In genomic region chr11:61059691-61060457, GRCm38 (mm10) we compare ENCODE assay signal across 13 mouse cellular contexts. TPM values are rescaled to one million over a fixed set of nuclear protein-coding genes. Genes with fewer than 3 reads are reported as not detected.
A peak's percentile ranks its signal among the peaks of the same experiment; 100 is the strongest.
DNase-seq lines count a peak whose midpoint lies in the region; ATAC-seq and TF ChIP-seq lines count a peak whose summit lies in the region.
"Had no signal": no experiment of that assay in that cellular context is flagged by ENCODE, and none has a peak within 500 bp of the region (broad histone marks: within the 10 kb centered on the region; RNA-seq: fewer than 3 reads in every experiment).

No protein-coding gene starts in this region.

- peak; percentile 70 for DNase-seq in gastrocnemius, postnatal 25 days
- DNase-seq in gastrocnemius, postnatal 14 days: no peak
- DNase-seq in CH12.LX (ENCODE audit: extremely low read depth): peak; percentile 52
- peak; percentile 64 to 67 for DNase-seq in cerebellum, adult 18-20 months
- no peak for DNase-seq in thymus, postnatal 0 days (ENCODE audit: low spot score)
- no peak for DNase-seq in spleen, adult 12 weeks (ENCODE audit: low spot score)
- no peak for DNase-seq in lung, postnatal 10 days

- no peak for TF ChIP-seq CTCF in CH12.LX (conservative IDR thresholded peaks at IDR 0.05 in 1 of 2, IDR thresholded peaks at IDR 0.05 in 1 of 2; ENCODE audit: low read depth in 2 of 2, low read length in 2 of 2)

- peak; percentile 72 for ATAC-seq in heart, embryonic 14.5 days (ENCODE audit: insufficient number of reproducible peaks, insufficient read depth, low FRiP score, low read depth)

- H3K4me1 ChIP-seq in CH12.LX (ENCODE audit: control insufficient read depth in 1 of 2, insufficient read depth in 2 of 2): peaks cover 4 to 31% of the 10 kb centered on the region in 2 experiments; a peak in 2 of 4 replicates
- H3K4me1 ChIP-seq in heart, embryonic 14.5 days (ENCODE audit: control insufficient read depth in 2 of 2, insufficient read depth in 2 of 2, low read length in 2 of 2): peaks cover 18 to 28% of the 10 kb centered on the region in 2 experiments
- H3K4me1 ChIP-seq: hindbrain, embryonic 10.5 days; limb, embryonic 13.5 days had no signal

- intact Hi-C loops in gastrocnemius, postnatal 14 days (cut with DNase I; ENCODE audit: low total_unique reads): no loop called here

- H3K4me3 ChIP-seq in CH12.LX (replicated peaks in 1 of 3; ENCODE audit: low read depth in 2 of 3, low read length in 2 of 3, poor library complexity in 1 of 3): no peak overlapping the region
- no peak overlapping the region for H3K4me3 ChIP-seq in heart, embryonic 14.5 days (ENCODE audit: control insufficient read depth in 1 of 2, insufficient read depth in 1 of 2, low read depth in 1 of 2, low read length in 2 of 2)
- H3K4me3 ChIP-seq: erythroblast, embryonic 14.5 days; hindbrain, embryonic 10.5 days; limb, embryonic 13.5 days had no signal

- dilution Hi-C loops in CH12.LX (cut with MboI; ENCODE audit: extremely low pct_ligation_motif_present, extremely low pct_unique_long_range_greater_than_20kb, low sequenced_read_pairs): no loop called here

- H3K4me2 ChIP-seq in CH12.LX (ENCODE audit: insufficient read depth, low read depth, poor library complexity, severe bottlenecking): peak overlapping the region; percentile 23; the same call in 1 of the 2 replicates
- peak overlapping the region; percentile 8; the same call in 1 of the 2 replicates for H3K4me2 ChIP-seq in heart, embryonic 14.5 days (ENCODE audit: low read length)
- H3K4me2 ChIP-seq: limb, embryonic 13.5 days had no signal

- H3K79me2 ChIP-seq in CH12.LX (replicated peaks; ENCODE audit: control insufficient read depth, extremely low read depth, insufficient read depth, poor library complexity, severe bottlenecking): no peaks in the 10 kb centered on the region

- no peak overlapping the region for H3K27ac ChIP-seq in CH12.LX (ENCODE audit: insufficient read depth, low read depth)
- peak overlapping the region; percentile 48 to 52 for H3K27ac ChIP-seq in heart, embryonic 14.5 days (replicated peaks in 1 of 2; ENCODE audit: control insufficient read depth in 1 of 2, insufficient read depth in 1 of 2, low read depth in 2 of 2, low read length in 2 of 2)
- H3K27ac ChIP-seq: hindbrain, embryonic 10.5 days; limb, embryonic 13.5 days; macrophage had no signal

- H3K27me3 ChIP-seq in CH12.LX (replicated peaks): no peaks in the 10 kb centered on the region
- no peaks in the 10 kb centered on the region for H3K27me3 ChIP-seq in heart, embryonic 14.5 days (ENCODE audit: control insufficient read depth, insufficient read depth, low read length)
- H3K27me3 ChIP-seq: limb, embryonic 13.5 days had no signal

- TF ChIP-seq POLR2A in CH12.LX (IDR thresholded peaks at IDR 0.05; ENCODE audit: low read depth, low read length): no peak

- H3K9ac ChIP-seq in CH12.LX (ENCODE audit: insufficient read depth, low read depth): no peak overlapping the region
- H3K9ac ChIP-seq in heart, embryonic 14.5 days (ENCODE audit: low read length): no peak overlapping the region
- H3K9ac ChIP-seq: limb, embryonic 13.5 days had no signal

- TF ChIP-seq EP300 in CH12.LX (IDR thresholded peaks at IDR 0.05; ENCODE audit: low read length): no peak

- no peaks in the 10 kb centered on the region for H3K9me3 ChIP-seq in CH12.LX (replicated peaks; ENCODE audit: low read length)
- no peaks in the 10 kb centered on the region for H3K9me3 ChIP-seq in heart, embryonic 14.5 days (ENCODE audit: control insufficient read depth, low read length)
- H3K9me3 ChIP-seq: hindbrain, embryonic 10.5 days; limb, embryonic 13.5 days had no signal

- WGBS in heart, embryonic 14.5 days: 21% methylated on average over 10 of the region's 10 CpGs

- TF ChIP-seq RAD21 in CH12.LX (IDR thresholded peaks at IDR 0.05; ENCODE audit: low read depth, low read length): no peak

- in situ Hi-C loops in CH12.LX (cut with MboI; ENCODE audit: low pct_ligation_motif_present, low pct_unique_long_range_greater_than_20kb, low sequenced_read_pairs): no loop called here

- H3K36me3 ChIP-seq in CH12.LX (replicated peaks in 1 of 2; ENCODE audit: control insufficient read depth in 1 of 2, insufficient read depth in 1 of 2, low read length in 1 of 2): no peaks in the 10 kb centered on the region
- no peaks in the 10 kb centered on the region for H3K36me3 ChIP-seq in heart, embryonic 14.5 days (ENCODE audit: control insufficient read depth, insufficient read depth, low read length)
- H3K36me3 ChIP-seq: hindbrain, embryonic 10.5 days; limb, embryonic 13.5 days had no signal

TF ChIP-seq in CH12.LX, 34 proteins besides CTCF, POLR2A, EP300 and RAD21:
- TF ChIP-seq SIN3A (IDR thresholded peaks at IDR 0.05; ENCODE audit: low read length) (no peak), USF2 (conservative IDR thresholded peaks at IDR 0.05; ENCODE audit: low read depth, low read length) (no peak), MAZ (IDR thresholded peaks at IDR 0.05; ENCODE audit: low read depth, low read length) (no peak), GABPA (IDR thresholded peaks at IDR 0.05; ENCODE audit: insufficient replicate concordance, low read depth, low read length) (no peak), UBTF (IDR thresholded peaks at IDR 0.05; ENCODE audit: low read depth, low read length) (no peak), TCF12 (IDR thresholded peaks at IDR 0.05; ENCODE audit: low read depth, low read length) (no peak), KAT2A (IDR thresholded peaks at IDR 0.05; ENCODE audit: insufficient replicate concordance, low read length) (no peak), HCFC1 (IDR thresholded peaks at IDR 0.05; ENCODE audit: low read depth, low read length) (no peak), POLR2AphosphoS2 (IDR thresholded peaks at IDR 0.05; ENCODE audit: low read depth, low read length) (no peak), ETS1 (conservative IDR thresholded peaks at IDR 0.05; ENCODE audit: low read depth, low read length) (peak; percentile 45; the same call in 1 of the 2 replicates), ZNF384 (IDR thresholded peaks at IDR 0.05; ENCODE audit: low read depth, low read length) (no peak), CHD1 (IDR thresholded peaks at IDR 0.05; ENCODE audit: low read depth, low read length) (no peak), ELF1 (IDR thresholded peaks at IDR 0.05; ENCODE audit: low read depth, low read length) (no peak), TBP (conservative IDR thresholded peaks at IDR 0.05; ENCODE audit: low read depth, low read length) (no peak), NELFE (IDR thresholded peaks at IDR 0.05; ENCODE audit: low read depth, low read length) (no peak), BHLHE40 (IDR thresholded peaks at IDR 0.05; ENCODE audit: low read depth, low read length) (peak; percentile 33; the same call in 1 of the 2 replicates), ZC3H11A (IDR thresholded peaks at IDR 0.05; ENCODE audit: low read depth, low read length) (no peak), RCOR1 (conservative IDR thresholded peaks at IDR 0.05; ENCODE audit: low read depth, low read length) (no peak), ZKSCAN1 (IDR thresholded peaks at IDR 0.05; ENCODE audit: borderline replicate concordance, low read depth, low read length) (no peak), PAX5 (IDR thresholded peaks at IDR 0.05; ENCODE audit: low read length) (no peak), MXI1 (IDR thresholded peaks at IDR 0.05; ENCODE audit: low read depth, low read length) (no peak), MEF2A (IDR thresholded peaks at IDR 0.05; ENCODE audit: borderline replicate concordance, low read depth, low read length) (peak; percentile 84)

RNA-seq across cellular contexts. Expression of gene Kcnj12, which starts 37.5 kb away (rescaled TPM):
- total RNA-seq in gastrocnemius, postnatal 25 days (2021): 10 to 100 TPM; 44.5 to 45.1 TPM
- 10 to 100 TPM; 37.4 to 59.8 TPM for total RNA-seq in gastrocnemius, postnatal 14 days (2021)
- total RNA-seq in CH12.LX (2012; rRNA removed) (not detected in 2 replicates), CH12.LX (2014; rRNA removed) (not detected in 2 replicates)
- polyA plus RNA-seq in CH12.LX (2012; ENCODE audit: insufficient read length, low read depth): not detected in 2 replicates
- 5.4 and 5.8 TPM in 2 replicates for polyA plus RNA-seq in heart, embryonic 14.5 days (2014; fragmentation: Nextera tagmentation; extraction: Ambion mirVana)
- polyA plus RNA-seq in thymus, postnatal 0 days (2015; fragmentation: Nextera tagmentation; extraction: Ambion mirVana): 0.05 and 0.10 TPM in 2 replicates
- total RNA-seq: neutrophil, adult 5-6 weeks had no signal
- polyA plus RNA-seq: macrophage had no signal

Comparison
In these comparisons a context has a peak if more than half of its experiments do, and no peak if none do; other contexts are left out.
1. DNase-seq: peak in gastrocnemius, postnatal 25 days (single experiment), CH12.LX (single experiment) and cerebellum, adult 18-20 months (2 of 2); none in gastrocnemius, postnatal 14 days (single experiment), thymus, postnatal 0 days (single experiment), spleen, adult 12 weeks (single experiment) and lung, postnatal 10 days (single experiment).
2. RNA of gene Kcnj12, which starts 37.5 kb away (total RNA-seq): 37.4 to 59.8 TPM in gastrocnemius, postnatal 14 days and 44.5 to 45.1 TPM in gastrocnemius, postnatal 25 days; not detected in CH12.LX; every median in the first group is over 10 times any median in the second.